Mouse (Mus musculus) forebrain, embryonic 11.5 days (tissue): ENCODE measurements at regions not wholly inside any gene's neighbourhood (a gene's known extent, or its start where the extent isn't known, plus 50 kb on each side); places are given as distances from the start of the nearest gene placed in this dataset.

ENCODE experiments used
- ATAC-seq: fragments of 200-750 bp; cut with Nextera tagmentation; replicated peaks from 2 replicates; pipeline ENCODE4 v1.8.0; 2017; ENCODE audit warnings: moderate TSS enrichment; ENCODE audit not compliant: low FRiP score
- DNase-seq: peaks from one replicate; pipeline ENCODE4 v3.0.0-alpha.2; 2017; ENCODE audit warnings: low spot score
- H3K27ac ChIP-seq: fragments of 300-500 bp; sonication (generic); 2 replicates; pipeline ENCODE4 v1.5.1; 2014; ENCODE audit warnings: low read depth, low read length
- H3K27me3 ChIP-seq: fragments of 300-500 bp; sonication (generic); 2 replicates; pipeline ENCODE4 v1.6.1; 2014; ENCODE audit warnings: mild to moderate bottlenecking, low read length, mixed read lengths; ENCODE audit not compliant: control insufficient read depth, insufficient read depth
- H3K36me3 ChIP-seq: fragments of 300-500 bp; sonication (generic); 2 replicates; pipeline ENCODE4 v1.6.1; 2014; ENCODE audit warnings: mild to moderate bottlenecking, low read length, moderate library complexity, mixed read lengths; ENCODE audit not compliant: control insufficient read depth, insufficient read depth
- H3K4me1 ChIP-seq: fragments of 300-500 bp; sonication (generic); replicated peaks from 2 replicates; pipeline ENCODE4 v1.6.1; 2014; ENCODE audit warnings: low read length, mixed read lengths; ENCODE audit not compliant: control insufficient read depth, insufficient read depth
- H3K4me2 ChIP-seq: fragments of 300-500 bp; sonication (generic); 2 replicates; pipeline ENCODE4 v1.6.1; 2014; ENCODE audit warnings: low read depth, mild to moderate bottlenecking, low read length, moderate library complexity, mixed read lengths; ENCODE audit not compliant: severe bottlenecking
- H3K4me3 ChIP-seq: fragments of 300-500 bp; sonication (generic); 2 replicates; pipeline ENCODE4 v1.5.1; 2014; ENCODE audit warnings: low read depth, low read length
- H3K9ac ChIP-seq: fragments of 300-500 bp; sonication (generic); 2 replicates; pipeline ENCODE4 v1.6.1; 2014; ENCODE audit warnings: low read length
- H3K9me3 ChIP-seq: fragments of 300-500 bp; sonication (generic); 2 replicates; pipeline ENCODE4 v1.6.1; 2016; ENCODE audit warnings: low read length, mixed read lengths; ENCODE audit not compliant: control insufficient read depth
- WGBS: fragments of 180-500 bp; shearing (Covaris S2); extraction: QIAGEN DNeasy Blood & Tissue Kit; methylation state at CpG from one replicate; pipeline ENCODE4 v1.1.7; 2014; 5-methylcytosine and 5-hydroxymethylcytosine counted together

- DNase-seq = no peak
- H3K9me3 ChIP-seq = no peaks in the 10 kb centered on the region
- H3K9ac ChIP-seq = no peak overlapping the region
- H3K4me2 ChIP-seq = no peak overlapping the region
- 70% methylated on average over 3 of the region's 3 CpGs for WGBS
- no peak overlapping the region for H3K4me3 ChIP-seq
- no peaks in the 10 kb centered on the region for H3K27me3 ChIP-seq
- H3K27ac ChIP-seq = no peak overlapping the region
- no peak for ATAC-seq
- no peaks in the 10 kb centered on the region for H3K36me3 ChIP-seq
- no peaks in the 10 kb centered on the region for H3K4me1 ChIP-seq
Measured at GRCm38 (mm10) chr16:5487259-5487658, 231.5 kb upstream of the Eef2kmt start.

- ATAC-seq (no peak), DNase-seq (no peak)
- Histone ChIP-seq H3K36me3 (no peaks in the 10 kb centered on the region), H3K4me1 (no peaks in the 10 kb centered on the region), H3K9me3 (no peaks in the 10 kb centered on the region), H3K27me3 (no peaks in the 10 kb centered on the region), H3K4me3 (no peak overlapping the region), H3K9ac (no peak overlapping the region), H3K27ac (no peak overlapping the region), H3K4me2 (no peak overlapping the region)
- WGBS = 29% methylated on average over 6 of the region's 6 CpGs
Measured at GRCm38 (mm10) chr16:5483337-5483736, 227.6 kb upstream of the Eef2kmt start.

DNA sequence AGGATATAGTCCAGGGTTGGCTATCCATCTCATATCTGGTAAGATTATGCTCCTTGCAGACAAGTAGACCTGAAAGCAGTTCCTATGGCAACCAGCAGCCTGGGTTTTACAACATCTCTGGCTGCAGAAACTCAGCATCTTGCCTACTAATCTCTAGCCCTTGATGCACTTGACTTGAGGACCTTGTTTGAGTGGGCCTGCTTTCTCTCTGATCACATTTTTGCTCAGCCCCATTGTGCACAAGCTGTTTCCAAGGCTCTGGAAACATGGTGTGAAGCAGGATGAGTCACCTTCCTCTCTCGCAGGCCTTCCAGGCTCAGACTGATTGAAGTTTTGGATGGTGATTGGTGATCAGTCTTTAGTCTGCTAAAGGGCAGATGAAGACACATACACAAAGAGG is 224.4 kb upstream of the Eef2kmt start:
- Histone ChIP-seq H3K4me1 (no peaks in the 10 kb centered on the region), H3K4me3 (no peak overlapping the region), H3K36me3 (no peaks in the 10 kb centered on the region), H3K27me3 (no peaks in the 10 kb centered on the region), H3K4me2 (no peak overlapping the region), H3K27ac (no peak overlapping the region), H3K9ac (no peak overlapping the region), H3K9me3 (no peaks in the 10 kb centered on the region)
- DNase-seq (no peak), ATAC-seq (no peak)
- 89% methylated on average over 1 of the region's 1 CpGs for WGBS

- no peak for ATAC-seq
- H3K27me3 ChIP-seq = no peaks in the 10 kb centered on the region
- H3K4me2 ChIP-seq = no peak overlapping the region
Measured at GRCm38 (mm10) chr16:5478970-5479369, 223.2 kb upstream of the Eef2kmt start.

GRCm38 (mm10) chr16:5471321-5471720 is 215.5 kb upstream of the Eef2kmt start:
- DNase-seq (peak; percentile 76), ATAC-seq (no peak)
- WGBS = 12% methylated on average over 5 of the region's 5 CpGs
- no peak overlapping the region for H3K9ac ChIP-seq
- no peaks in the 10 kb centered on the region for H3K9me3 ChIP-seq
- H3K4me2 ChIP-seq = no peak overlapping the region
- no peak overlapping the region for H3K27ac ChIP-seq
- H3K4me1 ChIP-seq = no peaks in the 10 kb centered on the region
- H3K4me3 ChIP-seq = no peak overlapping the region
- H3K27me3 ChIP-seq = no peaks in the 10 kb centered on the region
- H3K36me3 ChIP-seq = no peaks in the 10 kb centered on the region

More at GRCm38 (mm10) chr16:5478970-5479369, 223.2 kb upstream of the Eef2kmt start:
- Histone ChIP-seq H3K27ac (no peak overlapping the region), H3K9me3 (no peaks in the 10 kb centered on the region), H3K36me3 (no peaks in the 10 kb centered on the region), H3K4me1 (no peaks in the 10 kb centered on the region), H3K9ac (no peak overlapping the region), H3K4me3 (no peak overlapping the region)
- DNase-seq = no peak

DNA sequence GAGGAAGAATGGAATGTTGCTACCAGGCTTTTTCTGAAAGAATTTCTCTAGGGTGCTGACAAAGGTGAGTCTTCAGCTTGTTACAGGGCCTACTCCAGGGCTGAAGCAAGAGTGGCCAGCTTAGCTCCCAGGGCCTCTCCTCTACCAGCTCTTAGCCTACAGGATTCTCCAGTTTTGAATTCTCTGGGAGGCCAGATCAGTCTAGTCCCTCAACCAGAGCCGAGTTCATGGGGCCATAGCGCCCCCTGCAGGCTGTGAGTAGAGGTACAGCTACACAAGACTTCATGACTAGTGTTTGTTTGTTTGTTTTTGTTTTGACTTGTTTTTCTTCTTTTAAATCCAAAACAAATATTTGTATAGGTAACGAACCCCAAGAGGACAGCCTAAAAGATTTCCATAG is 211.8 kb upstream of the Eef2kmt start:
- no peak; the same call in 1 of the 2 replicates for ATAC-seq
- no peaks in the 10 kb centered on the region for H3K27me3 ChIP-seq
- no peaks in the 10 kb centered on the region for H3K9me3 ChIP-seq
- H3K9ac ChIP-seq = no peak overlapping the region
- WGBS = 9% methylated on average over 3 of the region's 3 CpGs
- H3K4me3 ChIP-seq = no peak overlapping the region
- H3K36me3 ChIP-seq = no peaks in the 10 kb centered on the region
- H3K4me2 ChIP-seq = no peak overlapping the region
- peak; percentile 75 for DNase-seq
- H3K4me1 ChIP-seq = 0 out of 2 replicates have a peak, but pooled peaks cover 2% of the 10 kb centered on the region
- H3K27ac ChIP-seq = no peak overlapping the region

- WGBS = 73% methylated on average over 2 of the region's 2 CpGs
- Histone ChIP-seq H3K27me3 (no peaks in the 10 kb centered on the region), H3K4me1 (0 out of 2 replicates have a peak, but pooled peaks cover 2% of the 10 kb centered on the region), H3K4me2 (no peak overlapping the region), H3K36me3 (no peaks in the 10 kb centered on the region), H3K9me3 (no peaks in the 10 kb centered on the region), H3K27ac (no peak overlapping the region), H3K4me3 (no peak overlapping the region), H3K9ac (no peak overlapping the region)
- no peak for ATAC-seq
- no peak for DNase-seq
Measured at GRCm38 (mm10) chr16:5466760-5467159, 211.0 kb upstream of the Eef2kmt start.

DNA sequence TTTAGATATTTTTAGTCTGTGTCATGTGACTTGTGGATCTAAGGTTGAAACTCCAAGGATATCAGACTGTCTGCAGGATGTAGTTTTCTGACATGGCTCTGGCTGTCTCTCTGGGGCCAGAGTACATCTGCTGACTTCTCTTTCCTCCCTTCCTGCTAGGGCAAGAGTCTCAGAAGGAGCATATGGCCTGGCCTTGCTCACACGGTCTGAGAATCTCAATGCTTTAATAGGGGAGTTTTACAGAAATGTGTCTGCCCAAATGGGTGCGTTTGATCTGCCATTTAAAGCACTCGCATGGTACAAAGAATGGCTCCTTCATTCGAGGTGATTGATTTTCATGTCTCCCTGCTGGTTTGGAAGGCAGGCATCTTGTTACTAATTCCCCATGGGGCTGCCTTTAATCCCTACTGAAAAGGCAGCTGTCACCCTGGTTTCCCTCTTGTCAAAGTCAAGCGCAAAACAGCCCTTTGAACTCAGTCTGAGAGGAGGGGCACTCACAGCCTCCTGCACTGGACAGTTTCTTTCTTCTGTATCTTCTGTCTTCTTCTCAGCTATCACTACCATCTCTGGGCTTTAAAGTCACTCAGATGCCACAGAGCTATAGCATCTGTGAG is 199.7 kb upstream of the Eef2kmt start:
- no peaks in the 10 kb centered on the region for H3K9me3 ChIP-seq
- no peak overlapping the region for H3K27ac ChIP-seq
- no peak for DNase-seq
- H3K36me3 ChIP-seq = no peaks in the 10 kb centered on the region
- no peaks in the 10 kb centered on the region for H3K27me3 ChIP-seq
- peak; percentile 66 for ATAC-seq
- 7% methylated on average over 5 of the region's 5 CpGs for whole genome bisulfite sequencing
- no peak overlapping the region for H3K4me2 ChIP-seq
- no peak overlapping the region for H3K4me3 ChIP-seq
- H3K4me1 ChIP-seq = peaks cover 3% of the 10 kb centered on the region; the same call in 1 of the 2 replicates
- no peak overlapping the region for H3K9ac ChIP-seq

DNA sequence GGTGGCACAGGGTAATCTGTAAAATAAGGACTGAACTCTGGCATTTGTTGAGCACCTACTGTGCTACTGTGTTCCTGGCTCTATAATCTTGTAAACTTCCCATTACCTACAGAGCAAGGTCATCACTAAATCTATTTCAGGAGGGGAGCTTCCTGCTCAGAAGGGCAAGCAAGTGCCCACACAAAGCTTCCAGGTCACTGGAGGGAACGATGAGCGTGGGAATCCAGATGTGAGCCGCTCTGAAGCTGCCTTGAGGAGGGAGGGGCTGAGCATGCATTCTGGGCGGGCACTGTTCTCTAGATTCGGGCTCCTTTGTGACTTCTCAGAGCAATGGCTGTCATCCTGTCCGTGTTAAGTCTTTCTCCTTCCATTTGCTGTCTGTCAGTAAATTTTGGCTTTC is 198.5 kb upstream of the Eef2kmt start:
- DNase-seq (no peak), ATAC-seq (no peak)
- Histone ChIP-seq H3K4me3 (no peak overlapping the region), H3K27ac (no peak overlapping the region), H3K27me3 (no peaks in the 10 kb centered on the region), H3K36me3 (no peaks in the 10 kb centered on the region), H3K9ac (no peak overlapping the region), H3K4me2 (no peak overlapping the region), H3K4me1 (peaks cover 3% of the 10 kb centered on the region; the same call in 1 of the 2 replicates), H3K9me3 (no peaks in the 10 kb centered on the region)
- WGBS = 11% methylated on average over 6 of the region's 6 CpGs
